Mouse (Mus musculus) lung, postnatal 0 days (tissue): ENCODE measurements around the gene Cyb5d2.

ENCODE experiments used
- CTCF ChIP-seq: IDR thresholded peaks from 2 replicates; pipeline ENCODE4 v1.5.1; 2016; ENCODE audit warnings: antibody characterized with exemption, mild to moderate bottlenecking
- EP300 ChIP-seq: IDR thresholded peaks from 2 replicates; pipeline ENCODE4 v1.6.1; 2016; ENCODE audit warnings: antibody characterized with exemption, mild to moderate bottlenecking, control low read depth

GRCm38 (mm10) chr11:72796296-72796687 is 350 bp upstream of the Cyb5d2 start:
- no peak for TF ChIP-seq CTCF
- no peak for TF ChIP-seq EP300
